Mouse (Mus musculus): ENCODE measurements around the gene Gm960.

Gene Gm960

DNA sequence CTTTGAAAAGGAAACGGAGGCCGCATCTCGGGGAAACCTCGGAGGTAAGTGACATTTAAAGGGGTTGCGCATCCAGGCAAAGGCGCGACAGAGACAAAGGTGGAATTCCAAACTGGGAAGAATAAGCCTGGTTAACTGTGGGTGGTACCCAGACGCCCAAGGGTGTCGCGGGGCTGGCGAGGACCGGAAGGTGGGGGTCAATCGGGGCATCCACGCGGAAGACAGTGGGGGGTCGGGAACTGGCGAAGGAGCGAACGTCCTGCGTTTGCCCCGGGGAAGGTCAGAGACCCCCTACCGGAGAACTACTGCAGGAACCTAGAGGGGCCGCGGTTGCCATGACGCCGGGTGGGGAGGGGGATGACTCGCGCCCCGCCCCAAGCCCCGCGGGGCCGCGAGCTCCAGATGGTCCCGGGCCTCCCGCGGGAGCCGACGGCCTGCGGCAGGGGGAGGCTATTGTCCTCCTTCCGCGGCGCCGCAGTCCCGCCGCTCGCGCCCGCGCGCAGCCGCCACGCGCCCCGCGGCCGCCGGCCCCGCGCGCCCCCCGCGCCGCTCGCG lies 13.2 kb upstream of the Gm960 start:
- DNase-seq (ENCODE audit: low spot score in 2 of 2) = peak in 1 of 2 experiments; percentile 68

DNA sequence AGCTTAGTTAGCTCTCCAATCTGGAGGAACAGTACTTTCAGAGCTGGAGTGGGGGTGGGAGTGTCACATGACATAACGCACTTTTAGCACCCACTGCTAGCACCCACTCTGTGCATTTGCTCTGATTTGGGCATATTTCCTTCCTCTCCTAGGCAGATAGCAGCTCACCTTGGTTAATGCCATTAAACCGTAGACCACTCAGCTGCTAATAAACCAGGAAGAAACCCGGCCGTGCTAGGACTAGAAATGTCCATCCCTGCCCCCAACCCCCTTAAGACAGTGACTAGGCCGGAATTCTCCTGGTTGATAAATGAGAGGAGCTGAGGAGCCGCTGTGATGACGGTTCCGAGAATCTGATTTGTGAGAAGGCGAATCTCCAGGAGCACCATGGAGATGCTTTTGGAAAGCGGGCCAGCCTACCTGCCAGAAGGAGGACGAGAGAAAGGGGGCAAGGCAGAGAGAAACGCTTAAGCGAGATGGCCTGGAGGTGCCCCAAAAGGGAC lies 12.7 kb upstream of the Gm960 start, which contains the start of gene Sptbn2:
TSS of gene Sptbn2 (plus strand) at position 70 of the 503 bp plus-strand sequence.
- DNase-seq (ENCODE audit: low spot score in 2 of 2) = peak in 1 of 2 experiments; percentile 44

DNA sequence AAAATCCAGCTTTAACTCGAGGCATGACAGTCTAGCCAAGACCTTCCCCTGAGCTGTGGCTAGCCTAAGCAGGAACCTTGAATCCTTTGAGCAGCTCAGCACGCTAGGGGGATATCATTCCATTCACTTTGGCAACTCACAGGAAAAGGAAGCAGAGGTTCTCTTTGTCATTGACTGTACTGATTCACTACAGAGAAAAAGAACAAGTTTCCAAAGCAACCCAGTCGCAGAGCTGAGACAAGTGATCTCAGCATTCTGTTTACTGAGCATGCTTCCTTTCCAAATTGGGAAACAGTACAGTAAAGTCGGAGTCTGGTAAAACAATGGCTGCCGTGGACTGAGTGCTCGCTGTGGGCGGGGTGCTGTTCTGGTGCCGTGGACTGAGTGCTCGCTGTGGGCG lies 10.3 kb upstream of the Gm960 start:
- no peak for DNase-seq (ENCODE audit: low spot score in 2 of 2)

DNA sequence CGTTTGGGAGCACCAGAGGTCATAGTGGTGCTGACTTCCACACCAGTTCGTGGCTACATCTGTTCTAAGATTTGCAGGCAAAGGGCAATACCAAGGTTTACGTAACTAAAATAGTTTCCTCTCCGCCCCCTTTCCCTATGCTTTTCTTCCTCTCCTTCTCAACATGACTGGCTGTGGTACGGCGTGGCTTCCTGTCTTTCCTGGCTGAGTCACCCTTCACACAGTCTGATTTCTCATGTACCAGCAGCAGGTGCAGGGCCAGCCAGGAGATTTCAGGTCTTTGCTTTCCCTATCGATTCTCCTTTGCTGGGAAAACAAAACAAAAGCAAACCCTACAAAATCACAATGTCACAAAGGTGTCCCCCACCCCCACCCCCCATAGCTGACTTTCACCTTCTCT lies 2.8 kb upstream of the Gm960 start:
- no peak for DNase-seq (ENCODE audit: low spot score in 2 of 2)

DNA sequence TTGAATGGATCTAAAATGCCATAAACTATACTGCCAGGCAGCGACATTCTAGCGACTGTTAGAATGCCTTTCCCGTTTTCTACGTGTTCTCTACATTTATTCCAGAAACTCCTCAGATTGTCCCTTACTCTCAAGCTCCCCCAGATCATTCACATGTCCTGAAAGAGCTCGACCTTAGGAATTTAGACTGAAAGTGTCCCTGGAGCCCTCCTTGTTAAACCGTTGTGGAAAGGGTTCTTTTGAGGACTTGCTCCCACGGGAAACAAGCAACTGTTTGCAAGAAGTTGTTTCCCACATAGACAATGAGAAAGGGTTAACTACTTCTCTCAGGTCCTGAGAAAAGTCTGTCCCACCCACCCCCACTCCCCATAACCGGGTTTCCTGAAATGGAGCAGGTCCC lies 2.2 kb upstream of the Gm960 start:
- no peak for DNase-seq (ENCODE audit: low spot score in 2 of 2)

DNA sequence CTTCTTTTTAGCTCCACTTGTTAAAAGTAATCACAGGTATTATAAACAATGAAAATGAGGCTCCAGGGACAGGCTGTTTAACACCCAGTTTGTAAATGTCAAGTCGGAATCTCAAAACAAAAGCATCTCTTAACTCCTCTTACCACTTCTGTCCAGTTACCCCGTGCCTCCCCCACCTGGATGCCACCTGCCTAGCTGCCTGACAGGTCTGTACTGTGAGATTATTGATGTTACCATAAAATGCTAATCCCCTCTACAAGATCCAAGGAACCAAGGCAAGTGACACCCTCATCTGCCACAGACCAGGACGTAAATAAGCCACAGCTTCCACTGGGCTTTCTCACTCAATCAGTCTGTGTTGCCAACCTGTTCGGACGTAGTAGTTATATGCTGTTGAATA lies 1.4 kb upstream of the Gm960 start:
- DNase-seq (ENCODE audit: low spot score in 2 of 2) = no peak

DNA sequence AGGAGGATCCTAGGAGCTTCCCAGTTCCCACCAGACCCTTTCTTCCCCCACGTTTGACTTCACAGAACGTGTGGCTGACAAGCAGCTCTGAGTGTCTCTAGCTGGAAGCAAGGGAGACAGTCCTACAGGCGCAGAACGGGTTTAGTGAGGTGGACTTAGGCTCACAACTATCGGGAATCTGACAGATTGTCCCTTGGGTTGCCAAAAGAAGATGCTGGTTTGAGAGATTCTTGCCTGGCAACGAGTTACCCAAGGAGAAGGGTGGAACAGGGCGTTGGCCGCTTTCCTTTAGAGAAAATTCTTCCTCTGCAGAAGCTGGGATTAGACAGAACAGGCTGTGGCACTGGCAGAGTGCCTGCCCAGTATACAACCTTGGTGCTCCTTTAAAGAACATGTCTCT lies 388 bp upstream of the Gm960 start:
- DNase-seq (ENCODE audit: low spot score in 2 of 2) = no peak

DNA sequence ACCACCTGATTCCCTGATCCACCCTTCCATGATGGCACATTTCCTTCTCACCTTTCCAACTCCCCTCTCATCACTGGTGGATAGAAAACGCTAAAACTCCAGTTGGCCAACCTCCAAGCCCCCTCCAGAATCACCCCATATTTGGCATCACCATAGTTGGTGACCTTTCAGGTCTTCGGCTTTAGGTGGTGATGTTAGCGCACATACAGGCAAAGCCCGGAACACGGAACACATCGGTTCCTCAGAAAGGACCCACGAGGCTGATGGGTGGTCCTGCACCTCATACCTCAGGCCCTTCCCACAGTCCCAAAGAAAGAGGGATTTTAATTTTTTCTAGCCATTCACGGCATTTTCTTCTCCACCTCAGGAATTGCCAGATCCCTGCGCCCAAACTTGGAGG lies 747 bp downstream of the Gm960 start:
- no peak for DNase-seq (ENCODE audit: low spot score in 2 of 2)

DNA sequence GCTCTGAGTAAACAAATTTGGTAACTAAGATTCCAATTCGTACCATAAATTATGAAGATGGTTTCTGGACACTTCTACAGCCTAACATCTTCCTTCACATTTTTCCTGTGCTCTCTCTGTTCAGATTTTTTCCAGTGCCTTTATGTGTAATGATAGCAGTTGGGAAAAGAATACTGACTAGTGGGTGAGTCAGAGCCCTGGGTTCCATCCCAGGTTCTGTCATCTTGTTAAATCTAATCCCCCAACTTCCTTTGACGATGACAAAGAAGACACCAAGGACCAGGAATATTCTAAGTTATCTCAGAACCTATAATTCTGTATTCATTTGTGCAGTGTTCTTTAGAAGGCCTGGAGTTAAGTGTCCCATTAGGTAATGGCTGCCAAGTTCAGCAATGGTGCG lies 1.3 kb downstream of the Gm960 start:
- DNase-seq (ENCODE audit: low spot score in 2 of 2) = no peak

DNA sequence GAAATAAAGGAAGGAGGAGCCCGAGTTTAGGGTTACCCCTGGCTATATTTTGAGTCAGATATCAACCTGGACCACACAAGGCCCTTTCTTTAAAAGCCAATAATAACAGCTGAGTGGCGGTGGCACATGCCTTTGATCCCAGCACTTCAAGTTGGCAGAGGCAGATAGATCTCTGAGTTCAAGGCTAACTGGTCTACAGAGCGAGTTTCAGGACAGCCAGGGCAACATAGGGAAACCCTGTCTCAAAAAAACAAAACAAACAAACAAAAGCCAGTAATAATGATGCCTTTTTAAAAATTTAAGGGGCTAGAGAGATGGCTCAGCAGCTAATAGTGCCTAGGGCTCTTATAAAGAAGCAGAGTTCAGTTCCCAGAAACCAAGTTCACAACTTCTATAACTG lies 4.1 kb downstream of the Gm960 start:
- DNase-seq (ENCODE audit: low spot score in 2 of 2) = no peak

DNA sequence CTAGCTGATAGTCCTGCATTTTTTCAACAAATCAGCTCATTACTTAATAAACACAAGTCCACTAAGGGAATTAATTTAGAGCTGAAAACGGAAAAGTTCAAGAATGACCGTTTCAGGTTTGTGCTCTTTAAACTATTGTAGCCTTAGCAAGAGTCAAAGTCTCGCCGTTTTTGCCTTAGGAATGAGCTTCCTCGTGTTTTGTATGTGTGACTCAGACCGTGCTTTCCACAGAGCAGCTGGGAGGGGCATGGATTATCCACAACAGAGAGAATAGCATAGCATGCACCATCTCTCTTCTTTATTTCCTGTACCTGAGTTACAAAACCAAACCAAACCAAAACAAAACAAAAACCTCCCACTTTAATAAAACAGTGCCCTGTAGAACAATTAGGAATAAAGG lies 26.1 kb downstream of the Gm960 start:
- DNase-seq (ENCODE audit: low spot score in 2 of 2) = no peak

DNA sequence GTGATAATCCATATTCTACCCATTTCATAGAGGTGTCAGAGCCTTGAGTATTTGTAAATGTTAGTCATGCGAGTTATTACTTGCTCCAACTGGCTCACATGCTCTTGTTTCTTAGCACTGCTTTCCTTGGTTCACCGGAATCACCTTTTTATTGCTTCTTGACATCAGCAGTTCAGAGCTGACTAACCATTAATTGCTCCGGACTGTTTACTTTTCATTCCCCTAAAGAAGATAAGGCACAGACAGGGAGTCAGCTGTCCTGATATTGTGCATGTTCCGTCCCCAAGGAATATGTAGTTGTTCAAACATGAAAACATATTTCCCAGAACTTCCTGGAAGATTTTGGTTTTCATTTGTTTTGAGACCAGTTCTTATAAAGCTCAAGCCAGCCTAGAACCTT lies 27.7 kb downstream of the Gm960 start:
- DNase-seq (ENCODE audit: low spot score in 2 of 2) = no peak

DNA sequence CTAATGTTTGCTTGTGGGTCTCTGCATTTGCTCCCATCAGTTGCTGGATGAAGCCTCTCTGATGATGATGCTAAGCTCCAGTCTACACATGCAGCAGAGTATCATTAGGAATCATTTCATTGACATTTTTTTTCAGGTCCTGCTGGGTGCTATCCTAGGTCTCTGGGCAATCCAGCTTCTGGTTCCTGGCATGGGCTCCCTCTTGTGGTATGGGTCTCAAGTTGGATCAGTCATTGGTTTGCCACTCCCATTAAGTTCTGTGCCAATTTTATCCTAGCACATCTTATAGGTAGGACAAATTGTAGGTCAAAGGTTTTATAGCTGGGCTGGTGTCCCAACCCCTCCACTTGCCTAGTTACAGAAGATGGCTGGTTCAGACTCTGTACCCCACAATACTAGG lies 31.7 kb downstream of the Gm960 start:
- DNase-seq (ENCODE audit: low spot score in 2 of 2) = no peak

DNA sequence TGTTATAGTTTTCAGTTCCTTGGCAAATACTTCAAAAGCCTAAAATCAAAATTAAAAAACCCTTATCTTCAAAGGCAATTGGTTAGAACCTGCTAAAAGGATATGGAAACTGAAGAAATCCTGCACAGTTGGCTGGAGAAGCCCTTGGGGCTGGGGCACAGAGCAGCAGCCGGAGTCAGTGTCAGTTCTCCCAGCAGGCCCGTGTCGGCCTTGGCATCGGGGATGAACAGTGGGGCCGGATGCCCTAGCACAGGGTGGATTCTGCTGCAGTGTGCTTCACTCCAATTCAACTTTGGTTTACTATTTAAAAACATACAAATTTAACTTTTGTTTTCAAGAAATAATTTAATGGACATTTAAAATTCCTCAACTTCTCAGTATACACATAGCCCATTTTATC lies 40.3 kb downstream of the Gm960 start:
- DNase-seq (ENCODE audit: low spot score in 2 of 2) = no peak

DNA sequence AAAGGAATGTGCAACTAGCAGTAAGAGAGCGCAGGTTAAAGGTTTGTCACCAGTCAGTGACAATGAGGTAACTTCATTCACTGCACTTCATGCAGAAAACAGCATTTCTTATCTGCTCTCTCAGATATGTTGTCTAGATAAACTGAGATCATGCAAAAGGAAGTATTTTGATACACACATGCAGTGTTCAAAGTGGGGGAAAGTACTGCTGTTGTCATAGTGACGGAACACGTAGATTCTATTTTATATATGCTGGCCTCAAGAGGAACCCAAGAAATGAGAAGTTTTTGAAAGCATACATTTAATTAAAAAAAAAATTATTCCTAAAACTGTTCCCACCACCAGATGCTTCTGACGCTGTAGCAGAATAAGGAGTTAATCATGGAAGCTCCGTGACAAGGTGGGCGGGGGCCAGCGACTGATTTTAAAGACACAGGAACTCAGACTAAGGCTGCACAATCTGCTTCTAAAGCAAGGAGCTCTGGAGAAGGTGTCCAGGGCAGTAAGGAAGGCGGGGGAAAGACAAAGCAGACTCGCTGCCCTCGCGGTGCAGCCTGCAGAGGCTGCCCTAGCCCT lies 51.5 kb downstream of the Gm960 start:
- DNase-seq (ENCODE audit: low spot score in 2 of 2) = no peak

DNA sequence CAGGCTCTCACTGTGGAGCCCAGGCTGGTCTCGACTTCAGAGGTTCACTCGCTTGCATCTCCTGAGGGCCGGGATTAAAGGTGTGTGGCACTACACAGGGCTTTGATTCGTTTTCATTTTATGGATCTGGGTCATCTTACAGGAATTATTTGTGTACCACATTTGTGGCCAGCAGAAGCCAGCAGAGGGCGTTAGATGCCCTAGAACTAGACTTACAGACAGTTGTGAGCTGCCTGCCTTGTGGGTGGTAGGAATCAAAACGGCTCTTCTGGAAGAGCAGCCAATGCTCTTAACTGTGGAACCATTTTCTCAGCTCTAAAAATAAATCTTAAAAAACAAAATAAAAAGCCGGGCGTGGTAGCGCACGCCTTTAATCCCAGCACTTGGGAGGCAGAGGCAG lies 54.2 kb downstream of the Gm960 start:
- DNase-seq (ENCODE audit: low spot score in 2 of 2) = peak; percentile 41 to 49

DNA sequence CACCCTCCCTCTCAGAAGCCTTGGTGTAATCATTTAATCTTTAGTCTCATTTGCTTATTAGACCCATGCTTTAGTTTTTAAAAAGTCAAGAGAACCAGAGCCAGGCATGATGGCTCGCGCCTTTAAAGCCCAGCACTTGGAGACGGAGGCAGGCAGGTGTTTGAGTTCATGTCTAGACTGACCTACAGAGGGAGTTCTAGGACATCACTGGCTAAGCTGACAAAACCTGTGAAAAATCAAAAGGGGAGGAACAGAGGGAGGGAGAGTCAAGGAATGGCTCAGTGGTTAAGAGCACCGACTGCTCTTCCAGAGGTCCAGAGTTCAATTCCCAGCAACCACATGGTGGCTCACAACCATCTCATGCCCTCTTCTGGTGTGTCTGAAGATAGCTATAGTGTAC lies 62.5 kb downstream of the Gm960 start:
- no peak for DNase-seq (ENCODE audit: low spot score in 2 of 2)

DNA sequence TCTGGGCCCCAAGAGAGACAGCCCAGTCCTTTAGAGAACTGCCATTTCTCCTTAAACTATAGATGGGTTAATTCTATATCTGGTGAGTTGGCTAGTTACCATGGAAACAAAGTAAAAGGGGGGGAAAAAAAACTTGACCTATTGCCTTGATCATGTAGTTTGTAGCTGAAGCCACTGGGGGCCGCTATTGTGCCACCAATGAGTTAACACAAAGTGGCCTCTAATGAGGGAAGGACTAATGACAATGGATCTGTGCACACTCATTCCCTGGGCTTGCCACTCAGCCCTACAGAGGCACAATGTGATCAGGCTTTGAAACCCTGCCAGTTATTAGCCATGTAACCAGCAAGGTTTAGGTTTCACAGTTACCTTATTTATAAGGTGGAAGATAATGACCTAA lies 69.6 kb downstream of the Gm960 start:
- DNase-seq (ENCODE audit: low spot score in 2 of 2) = peak in 1 of 2 experiments; percentile 79

DNA sequence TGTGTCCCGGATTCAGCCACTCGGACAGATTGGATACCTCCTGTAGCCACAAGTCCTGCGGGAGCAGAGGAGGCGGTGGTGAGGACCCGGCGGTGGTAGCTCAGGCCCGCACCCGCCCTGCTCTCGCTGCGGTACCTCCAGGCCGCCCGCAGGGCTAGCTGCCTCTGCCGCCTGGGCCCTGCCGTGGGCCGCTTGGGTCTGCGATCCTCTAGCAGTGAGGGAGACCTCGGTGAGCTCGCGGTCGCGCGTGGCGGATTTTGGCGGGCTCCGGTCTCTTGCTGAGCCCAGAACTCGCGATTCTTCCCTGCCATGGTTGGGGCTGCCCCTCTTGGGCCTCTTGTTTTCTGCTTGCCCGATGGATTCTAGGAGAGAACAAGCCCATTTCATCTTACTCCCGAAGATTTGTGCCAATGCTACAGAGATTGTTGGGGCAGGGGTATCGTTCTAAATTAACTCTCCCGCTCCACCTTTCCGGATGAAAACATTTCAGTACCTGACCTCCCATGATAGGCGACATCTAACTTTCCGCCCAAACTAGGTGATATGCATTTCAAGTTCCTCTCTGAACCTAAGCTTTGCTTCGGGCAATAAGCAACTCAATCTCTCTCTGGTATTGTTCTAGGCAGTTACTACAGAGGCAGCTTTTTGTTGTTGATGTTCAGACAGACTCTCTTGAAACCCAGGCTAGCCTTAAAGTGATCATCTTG lies 72.5 kb downstream of the Gm960 start:
- DNase-seq (ENCODE audit: low spot score in 2 of 2) = no peak

DNA sequence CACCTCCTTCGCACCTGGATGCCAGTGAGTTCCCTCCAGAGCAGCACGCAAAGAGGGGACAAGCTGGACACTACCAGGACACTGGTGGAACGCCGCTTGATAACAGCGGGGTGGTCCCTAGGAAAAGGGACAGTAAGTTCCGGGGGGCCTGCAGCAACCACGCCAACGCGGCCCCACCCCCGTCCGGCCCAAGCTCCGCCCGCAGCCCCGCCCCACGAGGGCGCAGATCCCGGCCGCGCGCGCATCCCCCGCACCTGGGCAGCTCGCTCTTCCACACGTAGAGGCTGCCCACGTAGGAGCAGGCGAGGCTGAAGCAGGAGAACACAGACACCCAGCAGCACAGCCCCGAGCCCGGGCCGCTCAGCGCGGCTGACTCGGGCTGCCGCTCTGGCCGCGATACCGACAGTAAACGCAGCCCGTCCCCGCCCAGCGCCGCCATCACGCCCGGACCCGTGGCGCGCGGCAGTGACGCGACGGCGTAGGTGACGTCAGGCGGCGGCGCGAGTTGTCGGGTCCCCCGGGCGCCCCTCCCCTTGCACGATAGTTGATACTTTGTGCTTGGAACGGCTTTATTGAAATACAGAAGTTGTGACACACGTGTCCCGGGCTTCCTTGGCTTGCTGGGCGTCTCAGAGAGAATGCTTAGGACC lies 73.2 kb downstream of the Gm960 start, which contains the start of gene Rce1:
TSS of gene Rce1 (minus strand) at position 463 of the 650 bp plus-strand sequence.
- DNase-seq (ENCODE audit: low spot score in 2 of 2) = peak; percentile 81 to 92

DNA sequence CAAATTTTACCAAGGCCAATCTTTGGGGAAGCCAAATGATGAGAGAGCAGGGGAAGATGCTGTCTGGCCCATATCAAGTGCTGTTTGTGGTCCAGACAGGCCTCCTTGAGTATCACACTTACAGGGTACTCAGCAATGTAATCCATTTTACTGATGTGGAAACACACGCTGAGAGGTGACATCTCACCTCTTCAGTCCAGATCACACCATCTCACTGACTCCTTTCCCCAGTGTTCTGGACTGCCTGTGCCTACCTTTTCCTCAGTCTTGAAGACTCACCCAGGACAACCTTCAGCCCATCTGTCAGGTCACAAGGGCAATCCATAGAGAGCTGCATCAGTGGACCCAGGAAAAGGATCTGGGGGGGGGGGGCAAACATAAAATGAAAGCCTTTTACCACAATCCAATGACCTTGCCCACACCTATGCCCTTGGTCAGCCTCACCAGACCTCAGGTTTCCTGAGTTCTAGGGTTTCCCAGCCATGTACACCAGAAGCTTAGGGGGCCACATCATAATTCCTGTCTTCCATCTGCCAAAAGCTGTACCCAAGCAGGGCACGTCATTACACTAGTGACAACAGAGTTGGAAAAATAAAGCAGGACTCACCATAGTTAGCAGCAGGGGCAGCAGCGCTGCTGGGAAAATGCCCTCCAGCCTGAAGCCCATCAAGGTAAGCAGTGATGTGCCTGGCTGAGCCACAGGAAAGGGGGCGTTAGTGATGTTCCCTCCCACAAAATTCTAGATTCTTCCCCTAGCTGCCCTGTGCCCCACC lies 73.9 kb downstream of the Gm960 start:
- no peak for DNase-seq (ENCODE audit: low spot score in 2 of 2)

DNA sequence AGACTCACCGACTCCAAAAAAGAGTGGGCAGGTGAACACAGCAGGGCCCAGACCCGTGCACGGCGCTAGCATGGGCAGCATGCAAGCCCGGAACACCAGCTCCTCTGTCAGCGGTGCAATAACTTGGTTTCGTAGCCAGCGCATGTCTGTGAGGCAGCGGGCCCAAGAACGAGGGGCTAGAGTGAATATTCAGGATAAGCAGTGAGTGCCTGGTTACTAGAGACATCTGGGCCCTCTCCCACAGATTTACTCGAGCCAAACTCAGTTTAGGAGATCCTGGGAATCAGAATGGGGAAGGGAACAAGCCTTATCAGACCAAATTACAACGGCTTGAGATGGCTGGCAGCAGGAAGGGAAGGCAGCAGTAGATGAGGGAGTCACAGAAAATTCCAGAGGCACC lies 74.5 kb downstream of the Gm960 start:
- no peak for DNase-seq (ENCODE audit: low spot score in 2 of 2)

All from cerebellum, postnatal 4 days (tissue).